Mouse (Mus musculus) lung, postnatal 25 days (tissue): ENCODE measurements around the gene Parp1.
"Not testable (repeated sequence)": the region's sequence is repeated elsewhere in the genome, so short reads cannot be mapped to it uniquely, and the experiment has no call there.

Experiments used
- DNase-seq: peaks from one replicate; pipeline ENCODE4 v3.0.0; 2022; ENCODE audit warnings: low spot score

The Parp1 gene

DNA sequence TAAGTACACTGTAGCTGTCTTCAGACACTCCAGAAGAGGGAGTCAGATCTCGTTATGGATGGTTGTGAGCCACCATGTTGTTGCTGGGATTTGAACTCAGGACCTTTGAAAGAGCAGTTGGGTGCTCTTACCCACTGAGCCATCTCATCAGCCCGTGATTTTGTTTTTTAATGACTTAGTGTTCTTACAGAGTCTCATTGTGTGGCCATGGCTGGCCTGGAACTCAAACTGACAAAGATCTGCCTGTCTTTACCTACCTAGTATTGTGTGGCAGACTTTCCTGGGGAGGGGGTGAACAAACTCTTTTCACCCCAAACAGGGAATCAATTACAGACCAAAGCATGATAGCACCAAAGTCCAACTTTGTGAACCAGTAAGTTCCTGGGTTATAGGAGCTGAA, 69.1 kb downstream of the Parp1 start:
- DNase-seq = not testable (repeated sequence)

DNA sequence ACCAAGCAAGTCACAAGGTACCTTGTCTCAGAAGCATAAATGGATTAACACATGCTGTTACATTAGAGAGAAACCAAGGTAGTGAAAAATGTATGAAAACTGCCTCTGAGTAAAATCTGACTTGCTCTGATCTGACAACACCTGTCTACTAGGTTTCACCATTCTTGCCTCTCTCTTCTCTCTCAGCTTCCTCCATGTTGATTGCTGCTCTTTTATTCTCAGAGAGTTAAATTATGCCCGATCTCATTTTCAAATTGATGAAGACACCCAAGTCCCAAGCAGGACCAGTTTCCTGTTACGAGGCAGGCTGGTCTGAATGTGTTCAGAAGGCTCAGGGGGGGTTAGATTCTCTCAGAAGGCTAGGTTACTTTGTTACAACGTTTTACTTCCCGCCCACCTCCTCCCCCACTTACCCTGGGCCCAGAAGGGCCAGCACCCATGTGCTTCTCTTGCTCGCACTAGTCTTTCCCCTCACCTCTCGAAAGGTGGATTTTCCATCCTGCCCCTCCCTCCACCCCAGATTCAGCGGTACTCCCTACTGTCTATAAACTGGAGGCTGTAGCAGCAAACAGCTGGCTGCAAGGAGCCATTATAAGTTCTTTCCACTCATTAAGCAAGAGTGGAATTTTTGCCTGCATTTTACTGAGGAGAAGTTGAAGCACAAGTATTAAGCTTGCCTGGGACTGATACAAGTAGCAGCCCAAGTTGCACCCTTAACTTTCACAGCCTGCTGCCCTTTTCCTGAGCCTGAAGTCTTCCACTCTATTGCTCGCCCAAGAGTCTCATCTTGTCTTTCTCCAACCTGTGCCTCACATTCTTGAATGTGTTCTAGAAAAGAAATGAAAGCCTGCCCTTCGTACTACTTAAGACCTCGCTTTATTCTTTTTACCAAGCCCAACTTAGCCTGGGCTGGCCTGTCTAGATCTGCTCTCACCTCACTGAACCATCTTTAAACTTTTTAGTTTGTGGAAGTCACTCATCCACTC, 71.0 kb downstream of the Parp1 start:
- DNase-seq = no peak

DNA sequence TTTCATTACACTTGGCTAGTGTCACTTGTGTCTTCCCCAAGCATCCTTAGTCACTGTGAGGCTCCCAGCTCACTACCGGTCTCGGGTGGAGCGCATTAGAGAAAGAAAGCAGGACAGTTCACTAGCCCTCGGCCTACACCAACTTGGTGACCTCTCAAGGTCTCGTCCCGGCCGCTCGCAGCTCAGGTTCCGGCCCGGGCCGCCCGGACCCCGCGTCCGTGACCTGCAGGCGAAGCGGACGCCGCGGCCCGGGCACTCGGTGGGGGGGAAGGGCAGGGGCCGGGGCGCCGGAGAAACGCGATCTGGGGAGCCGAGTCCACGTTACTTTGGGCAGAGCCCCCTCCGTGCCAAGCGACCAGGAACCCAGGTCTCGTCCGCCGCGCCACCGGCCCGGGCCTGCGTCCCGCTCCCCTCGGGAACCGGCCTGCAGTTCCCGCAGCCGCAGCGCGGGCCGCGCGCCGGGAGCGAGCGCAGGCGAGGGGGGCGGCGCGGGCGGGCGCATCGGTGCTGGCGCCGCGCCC, 71.9 kb downstream of the Parp1 start:
- peak; percentile 2 for DNase-seq

DNA sequence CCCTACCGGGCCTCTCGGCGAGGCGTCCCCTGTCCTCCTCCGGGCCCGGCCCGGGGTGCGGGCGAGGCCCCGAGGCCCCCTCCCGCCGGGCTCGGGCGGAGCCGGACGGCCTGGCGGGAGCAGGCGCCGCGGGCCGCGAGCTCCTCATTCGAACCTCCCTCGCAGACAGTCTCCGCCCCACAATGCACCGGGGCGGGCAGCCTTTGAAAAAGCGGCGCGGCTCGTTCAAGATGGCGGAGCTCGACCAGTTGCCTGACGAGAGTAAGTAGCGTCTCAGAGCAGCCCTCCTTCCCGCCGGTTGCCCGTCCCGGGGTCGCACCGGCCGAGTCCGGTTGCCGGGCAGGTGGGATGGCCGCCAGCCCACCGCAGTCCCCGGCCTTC, 72.4 kb downstream of the Parp1 start, which contains the start of gene Lin9:
Gene Lin9, plus strand, starts transcription at position 14 of the 381 bp plus-strand sequence.
- DNase-seq = peak; percentile 90

DNA sequence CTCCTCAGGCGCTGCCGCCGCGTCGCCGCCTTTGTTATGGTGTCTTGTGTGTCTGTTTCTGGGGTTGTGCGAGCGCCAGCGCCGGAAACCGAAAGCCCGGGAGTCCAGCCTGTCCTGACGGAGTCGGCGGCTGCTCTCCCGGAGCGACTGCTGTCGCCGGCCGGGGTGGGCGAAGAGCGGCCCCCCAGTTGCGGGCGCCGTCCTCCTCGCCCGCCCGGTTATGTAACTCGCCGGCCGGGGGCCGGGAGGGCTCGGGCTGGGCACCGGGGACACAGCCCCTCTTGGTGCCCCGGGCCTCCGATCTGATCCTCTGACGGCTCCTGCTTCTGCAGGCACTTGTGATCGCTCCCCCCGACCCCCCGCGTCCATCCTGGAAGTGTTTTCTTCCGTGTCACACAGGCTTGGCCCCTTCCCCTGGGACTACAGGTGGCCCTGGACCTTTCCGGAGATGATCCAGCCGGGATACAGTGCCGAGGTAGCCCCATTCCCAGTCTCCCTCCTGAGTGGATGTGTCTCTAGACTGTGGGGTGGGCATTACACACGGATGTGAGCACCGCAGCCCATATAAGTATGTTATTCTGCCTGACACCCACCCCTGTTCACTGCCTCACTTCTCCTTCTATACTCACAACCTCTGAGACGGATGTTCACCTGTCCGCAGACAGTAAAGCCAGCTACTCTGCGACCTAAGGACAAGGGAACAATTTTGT, 72.9 kb downstream of the Parp1 start:
- no peak for DNase-seq

DNA sequence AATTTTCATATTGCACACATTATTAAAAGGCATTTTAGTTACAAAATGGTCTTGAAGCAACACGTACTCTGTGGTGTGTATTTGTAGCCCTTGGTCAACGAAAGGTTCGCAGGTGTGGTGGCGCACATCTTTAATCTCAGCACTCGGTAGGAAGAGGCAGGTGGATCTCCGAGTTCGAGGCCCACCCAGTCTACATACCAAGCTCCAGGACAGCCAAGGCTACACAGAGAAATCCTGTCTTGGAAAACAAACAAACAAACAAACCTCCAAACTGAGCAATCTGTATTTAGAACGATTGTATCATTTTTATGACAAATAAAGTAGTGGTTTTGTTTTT, 73.5 kb downstream of the Parp1 start:
- DNase-seq = no peak
